Mouse (Mus musculus) left cerebral cortex, postnatal 4 days (tissue): ENCODE data around the gene Tmprss11a. TPM values are rescaled to one million over a fixed set of nuclear protein-coding genes. Genes with fewer than 3 reads are reported as not detected.
A peak's percentile ranks its signal among the peaks of the same experiment; 100 is the strongest.

Experiments
- DNase-seq: peaks from one replicate; pipeline ENCODE4 v3.0.0-alpha.2; 2022
- intact Hi-C: fragments of 180-260 bp; cut with DNase I; formaldehyde crosslinking; loops from one replicate; pipeline ENCODE4 v1.15.1; 2025
- total RNA-seq, 2 experiments: library from RNA; stranded (reverse); gene quantifications; 2 replicates each; pipeline ENCODE4 v1.2.3; 2021

Tmprss11a gene
- total RNA-seq = not detected

GRCm38 (mm10) chr5:86468890-86469289, at the start of gene Tmprss11a:
Gene Tmprss11a, minus strand, starts transcription at chr5:86468990.
- intact Hi-C loops = no loop called here
- no peak for DNase-seq

DNA sequence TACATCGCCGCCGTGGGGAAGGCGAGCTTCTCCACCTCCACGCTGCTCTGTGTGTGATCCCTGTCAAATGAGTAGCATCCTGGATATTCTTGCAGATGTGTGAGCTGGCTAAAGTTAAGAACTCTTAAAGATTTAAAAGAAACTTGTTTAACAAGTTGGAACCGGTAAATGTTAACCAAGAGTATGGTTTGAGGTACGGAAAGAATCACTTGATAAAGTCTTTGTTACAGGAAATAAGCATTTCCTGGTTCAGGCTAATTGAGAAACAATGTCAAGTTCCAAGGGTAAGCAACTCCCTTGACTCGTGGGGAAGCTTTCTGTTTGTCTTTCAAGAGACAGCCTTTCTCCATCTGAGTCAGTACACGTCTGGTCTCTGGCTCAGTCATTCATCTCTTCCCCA, 49.7 kb upstream of the Tmprss11a start, which contains the start of gene Tmprss11g:
Gene Tmprss11g (minus strand): TSS at position 101 of the 400 bp plus-strand sequence.
- intact Hi-C loops = no loop called here
- DNase-seq = no peak

DNA sequence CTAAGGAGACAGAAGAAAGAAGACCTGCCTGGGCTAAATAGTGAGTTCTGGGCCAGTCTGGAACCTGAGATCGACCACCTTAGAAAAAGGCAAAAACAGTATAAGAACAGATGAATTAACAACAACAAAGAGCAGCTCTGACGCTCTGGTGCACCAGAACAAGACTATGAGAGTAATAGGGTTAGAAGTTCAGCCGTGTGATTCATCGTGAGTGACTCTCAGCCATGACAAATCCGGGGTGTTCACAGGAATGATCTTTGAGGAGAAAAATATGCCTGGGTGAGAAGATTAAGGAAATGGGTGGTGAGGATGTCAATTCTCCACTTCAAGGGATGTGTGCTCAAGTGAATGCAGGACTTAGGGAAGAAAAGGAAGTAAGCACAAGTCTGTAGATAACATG, 42.7 kb upstream of the Tmprss11a start:
- intact Hi-C loops = no loop called here

GRCm38 (mm10) chr5:86493453-86493852, 24.7 kb upstream of the Tmprss11a start:
- no peak for DNase-seq
- intact Hi-C loops = no loop called here

More for the DNA sequence above, 42.7 kb upstream of the Tmprss11a start:
- no peak for DNase-seq

DNA sequence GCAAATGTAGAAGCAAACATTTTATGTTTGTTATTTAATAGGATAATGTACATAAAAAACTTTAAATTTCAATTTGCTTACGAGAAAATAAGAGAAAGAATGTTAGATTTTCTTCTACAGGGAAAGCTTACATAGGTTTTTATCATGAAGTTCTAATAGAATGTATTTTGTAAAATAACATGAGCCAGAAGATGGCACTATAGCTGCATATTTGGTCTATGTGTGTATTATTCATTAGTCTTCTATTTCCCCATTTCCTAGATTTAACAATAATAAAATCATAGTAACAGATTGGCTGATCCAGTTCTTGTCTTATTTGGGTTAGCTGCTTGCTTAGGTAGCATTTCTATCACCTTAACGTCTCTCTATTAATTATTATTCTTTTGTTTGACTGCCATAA, 13.8 kb upstream of the Tmprss11a start:
- no peak for DNase-seq
- intact Hi-C loops = no loop called here

GRCm38 (mm10) chr5:86482031-86482430, 13.2 kb upstream of the Tmprss11a start:
- DNase-seq = no peak
- intact Hi-C loops = no loop called here

DNA sequence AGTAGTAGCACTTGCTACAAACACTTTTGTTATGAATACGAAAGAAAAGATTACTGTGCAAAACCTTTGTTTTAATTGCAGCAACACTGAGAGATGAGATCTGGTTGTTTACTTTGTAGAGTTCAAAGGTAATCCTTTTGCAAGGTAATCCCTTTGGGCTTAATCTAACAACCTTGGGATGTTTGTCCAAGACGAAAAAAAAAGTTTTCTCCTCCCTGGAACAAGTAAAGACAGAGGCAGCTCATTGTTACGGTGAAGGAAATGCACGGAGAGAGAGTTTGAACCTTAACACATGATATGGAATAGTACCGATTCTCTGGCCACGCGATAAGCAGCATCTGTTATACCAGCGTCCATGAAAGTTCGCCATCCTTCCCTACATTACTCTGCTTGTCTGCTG, 5.1 kb upstream of the Tmprss11a start:
- intact Hi-C loops = no loop called here

DNA sequence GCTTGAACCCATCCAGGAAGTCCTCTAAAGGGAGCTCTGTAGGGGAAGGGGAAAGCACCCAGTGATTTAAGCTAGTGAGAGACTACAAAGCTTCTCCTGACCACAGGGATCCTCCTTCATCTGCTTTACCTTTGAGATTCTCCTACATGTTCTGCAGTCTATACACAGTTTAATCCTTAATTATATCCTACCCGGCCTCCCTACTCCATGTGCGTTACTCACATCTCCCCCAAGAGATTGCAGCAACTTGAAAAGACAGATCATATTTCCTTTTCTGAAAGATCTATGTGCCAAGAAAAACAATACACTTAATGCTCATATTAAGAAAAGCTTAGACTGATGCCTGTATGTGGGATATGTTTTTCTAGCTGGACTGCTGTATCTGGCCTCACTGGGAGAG, 29.5 kb downstream of the Tmprss11a start:
- intact Hi-C loops = no loop called here
- DNase-seq = no peak

More for the DNA sequence above, 5.1 kb upstream of the Tmprss11a start:
- DNase-seq = no peak

DNA sequence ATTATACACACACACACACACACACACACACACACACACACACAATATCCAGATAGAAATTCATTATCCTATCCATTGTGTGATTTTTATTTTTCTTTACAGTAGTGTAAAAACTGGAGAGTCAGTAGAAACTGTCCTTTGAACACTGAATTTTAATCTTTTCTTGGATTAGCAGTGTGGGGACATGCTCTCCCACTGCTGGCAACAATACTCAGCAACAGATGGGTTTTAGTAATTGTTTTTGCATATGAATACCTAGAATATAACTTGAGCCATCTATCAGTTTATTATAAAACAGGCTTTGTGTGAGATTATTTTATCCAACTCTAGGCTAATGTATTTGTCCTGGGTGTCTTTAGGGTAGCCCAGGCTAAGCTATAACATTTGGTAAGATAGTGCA, 30.2 kb downstream of the Tmprss11a start:
- DNase-seq = no peak
- intact Hi-C loops = no loop called here

DNA sequence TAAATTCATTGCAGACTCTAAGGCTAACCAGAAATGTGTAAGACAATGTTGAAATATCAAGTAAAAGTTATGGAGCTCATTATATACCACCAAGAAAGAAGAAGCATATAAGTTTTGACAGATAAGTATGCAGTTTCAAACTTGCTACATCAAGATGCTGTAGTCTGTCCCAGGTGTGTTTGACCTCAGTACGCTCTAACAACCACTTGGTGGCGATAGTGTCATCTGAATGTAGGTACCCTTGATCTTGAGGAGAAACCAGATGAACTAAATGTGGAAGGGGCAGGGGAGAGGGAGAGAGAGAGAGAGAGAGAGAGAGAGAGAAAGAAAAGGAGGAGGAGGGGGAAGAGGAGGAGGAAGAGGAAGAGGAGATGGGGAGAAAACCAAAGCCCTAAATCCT, 36.1 kb downstream of the Tmprss11a start:
- intact Hi-C loops = no loop called here
- peak; percentile 5 for DNase-seq

- no peak for DNase-seq
- intact Hi-C loops = no loop called here
Measured at GRCm38 (mm10) chr5:86431096-86431495, 37.7 kb downstream of the Tmprss11a start.

DNA sequence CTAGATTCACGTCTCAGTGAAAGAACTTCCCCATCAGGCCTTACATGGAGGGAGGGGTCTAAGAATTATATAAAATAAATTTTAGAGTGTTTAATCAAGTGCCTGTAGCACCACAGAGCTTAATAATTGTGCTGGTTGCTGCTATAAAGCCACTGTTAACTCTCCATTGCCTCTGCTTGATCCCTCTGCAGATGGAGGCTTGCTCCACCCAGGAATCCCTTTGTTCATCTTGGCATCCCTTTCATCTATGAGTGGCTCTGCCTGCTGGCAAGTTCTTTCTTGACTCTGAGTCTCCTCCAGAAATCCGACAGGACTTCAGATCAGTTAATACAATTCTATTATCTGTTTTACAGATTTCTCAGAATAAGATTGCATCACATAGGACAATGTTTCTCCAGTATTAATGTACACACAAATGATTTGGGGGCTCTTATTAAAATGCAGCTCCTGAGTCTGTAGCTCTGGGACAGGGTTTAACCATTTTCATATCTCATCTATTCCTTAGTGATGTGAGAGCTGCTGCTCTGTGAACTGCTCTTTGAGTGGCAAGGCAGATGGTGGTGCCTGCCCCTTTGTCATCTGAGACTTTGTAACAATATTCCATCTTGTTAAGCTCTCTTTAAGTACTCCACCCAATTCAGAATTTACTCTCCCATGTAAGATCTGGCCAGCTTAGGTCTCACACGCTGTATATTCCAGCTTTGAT, 47.3 kb downstream of the Tmprss11a start:
- no peak for DNase-seq
- intact Hi-C loops = loop anchor here (10.0 kb wide), 1 partner anchor 233 kb away; no protein-coding TSS in a partner anchor

- intact Hi-C loops = loop anchor here (10.0 kb wide), 1 partner anchor 225 kb away; the partner anchor contains the start of gene Gnrhr
- DNase-seq = peak; percentile 6
Measured at GRCm38 (mm10) chr5:86419494-86419893, 49.3 kb downstream of the Tmprss11a start.

- no peak for DNase-seq
- intact Hi-C loops = loop anchor here (10.0 kb wide), 1 partner anchor 219 kb away; the partner anchor contains the start of gene Gnrhr
Measured at GRCm38 (mm10) chr5:86414280-86414679, 54.5 kb downstream of the Tmprss11a start.

GRCm38 (mm10) chr5:86410815-86411214, 58.0 kb downstream of the Tmprss11a start:
- DNase-seq = peak; percentile 5
- intact Hi-C loops = loop anchor here (10.0 kb wide), 1 partner anchor 216 kb away; the partner anchor contains the start of gene Gnrhr

GRCm38 (mm10) chr5:86407941-86408340, 60.8 kb downstream of the Tmprss11a start:
- DNase-seq = no peak
- intact Hi-C loops = no loop called here

DNA sequence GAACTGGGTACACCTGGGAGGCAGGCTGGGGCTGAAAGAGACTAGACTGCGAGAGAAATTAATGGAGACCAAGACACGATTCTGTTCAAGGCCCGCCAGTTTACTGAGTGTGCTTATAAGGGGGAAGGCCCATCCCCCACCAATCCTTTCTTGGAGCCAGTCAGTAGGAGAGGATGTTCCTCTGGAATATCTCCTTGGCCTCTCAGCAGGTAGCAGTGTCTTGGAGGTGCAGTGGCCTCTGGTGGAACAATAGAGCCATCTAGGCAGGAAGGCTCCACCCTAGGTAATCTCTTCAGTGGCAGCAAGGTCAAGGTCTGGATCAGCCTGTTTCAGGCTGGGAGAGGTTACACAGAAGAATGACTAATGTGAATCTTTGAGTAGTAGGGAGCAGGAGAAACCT, 61.6 kb downstream of the Tmprss11a start:
- intact Hi-C loops = no loop called here

DNA sequence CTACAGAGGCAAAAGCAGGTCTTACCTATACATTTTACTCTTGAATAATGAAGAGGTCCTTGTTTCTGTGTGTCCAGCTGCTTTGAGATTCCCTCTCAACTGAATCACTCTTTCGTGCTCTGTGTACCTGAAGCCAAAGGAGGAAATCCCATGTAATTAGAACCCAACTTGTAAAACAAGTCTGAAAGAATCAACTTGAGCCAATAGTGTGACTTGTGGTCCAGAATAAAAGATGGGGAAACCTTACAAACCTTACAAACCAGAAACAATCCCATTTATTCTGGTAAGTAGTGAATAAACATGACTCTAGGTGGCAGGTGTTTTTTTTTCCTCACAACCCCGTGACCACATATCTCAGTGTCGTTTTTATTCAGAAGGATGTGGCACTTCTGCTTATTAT, 95.5 kb downstream of the Tmprss11a start, which contains the start of gene Tmprss11d:
Gene Tmprss11d (minus strand): TSS at position 101 of the 400 bp plus-strand sequence.
- no peak for DNase-seq
- intact Hi-C loops = no loop called here

More for the DNA sequence above, 61.6 kb downstream of the Tmprss11a start:
- DNase-seq = no peak
